Mouse (Mus musculus): Measurements from ENCODE around the gene Ica1l. TPM values are rescaled to one million over a fixed set of nuclear protein-coding genes. Genes with fewer than 3 reads are reported as not detected.

Ica1l gene
- polyA plus RNA-seq, 1 experiment from 2014 or later: 1.3 TPM

DNA sequence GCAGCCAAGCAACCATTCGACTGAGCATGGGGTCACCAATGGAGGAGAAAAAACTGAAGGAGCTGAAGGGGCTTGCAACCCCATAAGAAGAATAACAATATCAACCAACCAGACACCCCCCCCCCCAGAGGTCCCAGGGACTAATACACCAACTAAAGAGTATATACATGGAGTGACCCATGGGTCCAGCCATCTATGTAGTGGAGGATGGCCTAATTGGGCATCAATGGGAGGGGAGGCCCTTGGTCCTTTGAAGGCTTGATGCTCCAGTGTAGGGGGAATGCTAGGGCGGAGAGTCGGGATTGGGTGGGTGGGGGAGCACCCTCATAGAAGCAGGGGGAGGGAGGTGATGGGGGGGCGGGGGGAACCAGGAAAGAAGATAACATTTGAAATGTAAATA lies 95.5 kb downstream of the Ica1l start:
- H3K4me1 ChIP-seq (replicated peaks): no peaks in the 10 kb centered on the region
- ATAC-seq: no peak
- 97% methylated on average over 4 of the region's 4 CpGs for WGBS

DNA sequence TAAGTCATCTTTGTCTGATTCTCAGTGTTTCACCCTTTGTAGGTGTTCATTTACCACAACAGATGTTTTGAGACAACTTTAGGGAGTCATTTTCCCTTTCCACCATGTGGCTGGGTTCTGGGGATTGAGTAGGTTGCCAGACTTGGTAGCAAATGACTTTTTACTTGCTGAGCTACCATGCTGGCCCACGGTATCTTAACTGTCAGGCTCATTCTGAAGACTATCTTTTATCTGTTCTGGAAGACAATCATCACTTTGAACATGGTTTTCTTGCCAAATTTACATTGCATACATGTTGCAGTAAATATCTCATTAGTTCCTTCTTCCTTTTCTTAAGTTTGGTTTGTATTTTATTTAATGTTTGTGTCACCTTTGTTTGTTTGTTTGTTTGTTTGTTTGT lies 97.0 kb downstream of the Ica1l start:
- H3K4me3 ChIP-seq (replicated peaks): no peak overlapping the region
- H3K4me2 ChIP-seq (replicated peaks): no peak overlapping the region
- no peaks in the 10 kb centered on the region for H3K36me3 ChIP-seq
- H3K27ac ChIP-seq: no peak overlapping the region
- H3K27me3 ChIP-seq (replicated peaks): no peaks in the 10 kb centered on the region
- WGBS: 82% methylated on average over 1 of the region's 1 CpGs
- ATAC-seq: no peak
- no peaks in the 10 kb centered on the region for H3K9me3 ChIP-seq
- no peak overlapping the region for H3K9ac ChIP-seq
- no peaks in the 10 kb centered on the region for H3K4me1 ChIP-seq (replicated peaks)

More for the DNA sequence above, 95.5 kb downstream of the Ica1l start:
- Histone ChIP-seq H3K27ac (no peak overlapping the region), H3K4me2 (replicated peaks) (no peak overlapping the region), H3K9ac (no peak overlapping the region), H3K9me3 (no peaks in the 10 kb centered on the region), H3K36me3 (no peaks in the 10 kb centered on the region), H3K4me3 (replicated peaks) (no peak overlapping the region), H3K27me3 (replicated peaks) (no peaks in the 10 kb centered on the region)

DNA sequence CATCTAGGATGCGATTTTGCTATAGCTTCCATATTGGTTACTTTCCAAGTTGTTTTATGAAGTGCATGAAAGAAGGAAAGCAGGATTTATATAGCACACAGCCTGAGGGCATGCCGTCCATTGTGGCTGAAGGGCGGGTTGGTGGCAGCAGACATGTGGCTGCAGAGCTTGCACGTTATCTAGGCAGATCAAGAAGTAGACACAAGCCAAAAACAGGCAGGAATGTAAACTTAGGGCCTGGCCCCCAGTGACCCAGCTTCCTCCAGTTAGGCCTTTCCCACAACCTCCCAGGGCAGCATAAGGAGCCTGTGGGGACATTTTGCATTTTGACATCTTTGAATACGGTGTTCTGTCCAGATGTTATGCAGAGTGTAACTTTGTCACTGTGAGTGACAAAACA lies 99.2 kb downstream of the Ica1l start:
- Histone ChIP-seq H3K36me3 (no peaks in the 10 kb centered on the region), H3K9me3 (no peaks in the 10 kb centered on the region), H3K4me2 (replicated peaks) (no peak overlapping the region), H3K27ac (no peak overlapping the region), H3K27me3 (replicated peaks) (no peaks in the 10 kb centered on the region), H3K4me1 (replicated peaks) (no peaks in the 10 kb centered on the region), H3K9ac (no peak overlapping the region), H3K4me3 (replicated peaks) (no peak overlapping the region)
- WGBS: 40% methylated on average over 5 of the region's 5 CpGs
- ATAC-seq: no peak

DNA sequence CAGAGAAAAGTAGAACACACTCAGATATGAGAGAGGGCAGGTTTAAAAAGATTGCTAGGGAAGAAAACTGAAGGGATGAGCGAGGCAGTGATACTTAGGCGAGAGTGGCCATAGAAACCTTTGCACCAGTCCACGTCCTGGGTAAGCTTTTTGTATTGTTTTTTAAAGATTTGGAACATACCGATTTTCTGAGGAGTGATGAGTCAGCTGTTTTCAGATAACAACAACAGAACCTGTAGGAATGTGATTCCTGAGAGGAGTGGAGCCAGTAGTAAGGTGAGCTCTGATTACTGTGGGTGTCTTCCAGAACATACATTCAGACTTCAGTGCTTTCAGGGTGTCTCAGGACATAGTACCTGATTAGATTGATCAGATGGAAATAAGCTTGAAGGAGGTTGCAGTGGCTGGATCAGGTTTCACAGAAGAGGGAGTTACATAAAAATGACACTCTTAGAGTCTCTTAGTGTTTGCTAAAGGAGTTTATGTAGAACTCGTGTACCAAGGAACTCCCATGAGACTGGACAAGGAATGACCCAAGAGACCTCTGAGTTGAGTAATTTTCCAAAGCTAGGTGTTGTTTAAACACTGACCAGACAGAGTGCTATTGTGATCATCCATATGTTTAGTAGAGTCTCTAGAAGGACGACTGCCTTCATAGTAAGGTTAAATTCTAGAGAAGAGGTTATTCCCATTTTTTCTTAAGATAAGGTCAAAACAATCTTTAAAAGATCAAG lies 100.8 kb downstream of the Ica1l start:
- ATAC-seq: no peak
- Histone ChIP-seq H3K4me1 (replicated peaks) (no peaks in the 10 kb centered on the region), H3K9me3 (no peaks in the 10 kb centered on the region), H3K27ac (no peak overlapping the region), H3K4me3 (replicated peaks) (no peak overlapping the region), H3K9ac (no peak overlapping the region), H3K27me3 (replicated peaks) (no peaks in the 10 kb centered on the region), H3K36me3 (no peaks in the 10 kb centered on the region), H3K4me2 (replicated peaks) (no peak overlapping the region)
- WGBS: 69% methylated on average over 6 of the region's 6 CpGs

DNA sequence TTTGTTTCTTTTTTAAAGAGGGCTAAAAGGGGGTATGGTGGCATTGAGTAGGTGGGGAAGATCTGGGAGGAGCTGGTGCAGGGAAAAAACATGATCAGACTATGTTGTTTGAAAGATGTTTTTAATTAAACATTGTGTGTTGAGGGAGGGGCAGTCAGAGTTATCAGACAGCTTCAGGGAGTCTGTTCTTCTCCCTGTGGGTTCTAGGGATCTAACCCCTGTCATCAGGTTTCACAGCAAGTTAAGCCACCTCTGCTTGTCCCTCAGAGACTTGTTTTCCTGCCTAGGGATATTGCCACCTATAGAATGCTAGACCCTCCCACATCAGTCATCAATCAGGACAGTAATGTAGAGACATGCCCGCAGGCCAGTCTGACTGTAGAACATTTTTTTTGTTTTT lies 101.9 kb downstream of the Ica1l start:
- Histone ChIP-seq H3K4me1 (replicated peaks) (no peaks in the 10 kb centered on the region), H3K27ac (no peak overlapping the region), H3K4me2 (replicated peaks) (no peak overlapping the region), H3K36me3 (no peaks in the 10 kb centered on the region), H3K27me3 (replicated peaks) (no peaks in the 10 kb centered on the region), H3K4me3 (replicated peaks) (no peak overlapping the region), H3K9ac (no peak overlapping the region), H3K9me3 (no peaks in the 10 kb centered on the region)
- ATAC-seq: no peak
- 98% methylated on average over 1 of the region's 1 CpGs for WGBS

DNA sequence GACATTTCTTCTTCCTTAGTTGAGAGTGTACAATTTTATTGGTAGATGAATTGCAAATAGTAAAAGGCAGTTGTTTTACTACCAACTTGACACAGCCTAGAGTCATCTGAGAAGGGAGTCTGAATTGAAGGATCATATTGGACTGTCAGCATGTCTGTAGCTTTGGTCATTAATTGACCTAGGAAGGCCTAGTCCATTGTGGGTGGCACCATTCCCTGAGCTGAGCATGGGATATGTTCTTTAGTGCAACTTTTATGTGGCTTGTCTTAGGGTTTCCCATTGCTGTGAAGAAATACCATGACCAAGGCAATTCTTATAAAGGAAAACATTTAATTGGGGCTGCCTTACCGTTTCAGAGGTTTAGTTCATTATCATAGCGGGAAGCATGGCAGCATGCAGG lies 110.0 kb downstream of the Ica1l start:
- Histone ChIP-seq H3K36me3 (no peaks in the 10 kb centered on the region), H3K9me3 (no peaks in the 10 kb centered on the region), H3K4me3 (replicated peaks) (no peak overlapping the region), H3K4me2 (replicated peaks) (no peak overlapping the region), H3K27me3 (replicated peaks) (no peaks in the 10 kb centered on the region), H3K27ac (no peak overlapping the region), H3K4me1 (replicated peaks) (no peaks in the 10 kb centered on the region), H3K9ac (no peak overlapping the region)
- ATAC-seq: no peak
- whole genome bisulfite sequencing: 95% methylated on average over 2 of the region's 2 CpGs

Other genes with a start within 250 kb of the Ica1l start
- 6.6 and 7.8 TPM in 2 replicates for gene Fam117b, start 130.2 kb downstream of the Ica1l start, polyA plus RNA-seq (2015; fragmentation: Nextera tagmentation; extraction: Ambion mirVana)
- gene Carf, start 55.1 kb upstream of the Ica1l start, polyA plus RNA-seq (2015; fragmentation: Nextera tagmentation; extraction: Ambion mirVana): 4.9 and 5.0 TPM in 2 replicates
- gene Wdr12, start 55.5 kb upstream of the Ica1l start, polyA plus RNA-seq (2015; fragmentation: Nextera tagmentation; extraction: Ambion mirVana): 53.0 and 53.8 TPM in 2 replicates
- 5.2 and 6.1 TPM in 2 replicates for gene Nbeal1, start 137.4 kb upstream of the Ica1l start, polyA plus RNA-seq (2015; fragmentation: Nextera tagmentation; extraction: Ambion mirVana)

All from intestine, embryonic 15.5 days (tissue).